Mouse (Mus musculus) spleen, adult 2 months (tissue): ENCODE data around the gene Msh5.
A peak's percentile ranks its signal among the peaks of the same experiment; 100 is the strongest.

ENCODE experiments used
- CTCF ChIP-seq: fragments of 200-500 bp; IDR thresholded peaks from 2 replicates; pipeline ENCODE4 v1.5.1; 2011; ENCODE audit warnings: mild to moderate bottlenecking, inconsistent platforms; ENCODE audit not compliant: insufficient read depth, insufficient read length, insufficient replicate concordance; ENCODE audit errors: extremely low read depth
- POLR2A ChIP-seq: fragments of 200-500 bp; IDR thresholded peaks from 2 replicates; pipeline ENCODE4 v1.6.1; 2011; ENCODE audit warnings: low read depth, low read length, inconsistent platforms

- TF ChIP-seq POLR2A (peak; percentile 46; the same call in 1 of the 2 replicates), CTCF (no peak)
Measured at GRCm38 (mm10) chr17:35049561-35050016, 3.0 kb upstream of the Msh5 start, which contains the start of gene Clic1.
